Mouse (Mus musculus) CH12.LX (cell line): ENCODE measurements around the gene Rpl21. TPM values are rescaled to one million over a fixed set of nuclear protein-coding genes. Genes with fewer than 3 reads are reported as not detected.

Source experiments
- DNase-seq: peaks from one replicate; pipeline ENCODE4 v3.0.0-alpha.2; 2013; ENCODE audit errors: extremely low read depth
- H3K27ac ChIP-seq: 2 replicates; pipeline ENCODE4 v1.5.1; 2012; ENCODE audit warnings: low read depth, mild to moderate bottlenecking, control low read depth, moderate library complexity; ENCODE audit not compliant: insufficient read depth
- H3K27me3 ChIP-seq: replicated peaks from 2 replicates; pipeline ENCODE3; 2012; ENCODE audit warnings: inconsistent platforms
- H3K36me3 ChIP-seq, 2 experiments: replicated peaks in 1 of 2; 2 replicates each; pipeline versions ENCODE3 to v1.6.1; 2012; ENCODE audit warnings: inconsistent platforms in 1 of 2, low read length in 1 of 2, mild to moderate bottlenecking in 1 of 2, mixed read lengths in 1 of 2, moderate library complexity in 1 of 2; ENCODE audit not compliant: control insufficient read depth in 1 of 2, insufficient read depth in 1 of 2
- H3K4me1 ChIP-seq, 2 experiments: 2 replicates each; pipeline ENCODE4 v1.6.1; 2012; ENCODE audit warnings: inconsistent platforms in 1 of 2, moderate library complexity in 1 of 2; ENCODE audit not compliant: insufficient read depth in 2 of 2, control insufficient read depth in 1 of 2
- H3K4me2 ChIP-seq: 2 replicates; pipeline ENCODE4 v1.6.1; 2012; ENCODE audit warnings: low read depth, mild to moderate bottlenecking, control low read depth; ENCODE audit not compliant: poor library complexity, insufficient read depth, severe bottlenecking
- H3K4me3 ChIP-seq, 3 experiments: fragments of 150-350 bp in 1 of 3; sonication (generic) in 1 of 3; replicated peaks in 1 of 3; 2 replicates each; pipeline versions ENCODE3 to v1.5.1; 2011 to 2012; ENCODE audit warnings: low read depth in 2 of 3, low read length in 2 of 3, mild to moderate bottlenecking in 2 of 3, moderate library complexity in 2 of 3, control low read depth in 1 of 3, improper control_type of control experiment in 1 of 3, inconsistent platforms in 1 of 3, mixed read lengths in 1 of 3; ENCODE audit not compliant: poor library complexity in 1 of 3
- H3K79me2 ChIP-seq: replicated peaks from 2 replicates; pipeline ENCODE4 v1.6.1; 2012; ENCODE audit warnings: mild to moderate bottlenecking, moderate library complexity; ENCODE audit not compliant: control insufficient read depth, poor library complexity, insufficient read depth, severe bottlenecking; ENCODE audit errors: extremely low read depth
- H3K9ac ChIP-seq: 2 replicates; pipeline ENCODE4 v1.6.1; 2012; ENCODE audit warnings: low read depth, mild to moderate bottlenecking, control low read depth, moderate library complexity; ENCODE audit not compliant: insufficient read depth
- H3K9me3 ChIP-seq: replicated peaks from 2 replicates; pipeline ENCODE3; 2012; ENCODE audit warnings: low read length, inconsistent platforms, mixed read lengths
- BHLHE40 ChIP-seq: IDR thresholded peaks from 2 replicates; pipeline ENCODE4 v1.6.1; 2011; ENCODE audit warnings: mild to moderate bottlenecking, low read depth, low read length, improper control_type of control experiment
- CHD1 ChIP-seq: IDR thresholded peaks from 2 replicates; pipeline ENCODE4 v1.6.1; 2012; ENCODE audit warnings: low read depth, low read length, improper control_type of control experiment, inconsistent platforms
- CHD2 ChIP-seq: IDR thresholded peaks from 2 replicates; pipeline ENCODE4 v1.6.1; 2011; ENCODE audit warnings: low read length, improper control_type of control experiment
- ELF1 ChIP-seq: IDR thresholded peaks from 2 replicates; pipeline ENCODE4 v1.6.1; 2014; ENCODE audit warnings: low read depth, mild to moderate bottlenecking, inconsistent platforms, low read length, improper control_type of control experiment
- IRF4 ChIP-seq: IDR thresholded peaks from 2 replicates; pipeline ENCODE4 v1.6.1; 2014; ENCODE audit warnings: low read depth, mild to moderate bottlenecking, inconsistent platforms, low read length, improper control_type of control experiment
- JUN ChIP-seq: IDR thresholded peaks from 2 replicates; pipeline ENCODE4 v1.6.1; 2011; ENCODE audit warnings: low read depth, mild to moderate bottlenecking, low read length, improper control_type of control experiment, moderate library complexity; ENCODE audit not compliant: insufficient read depth
- KAT2A ChIP-seq: IDR thresholded peaks from 2 replicates; pipeline ENCODE4 v1.6.1; 2012; ENCODE audit warnings: low read length, improper control_type of control experiment, inconsistent platforms; ENCODE audit not compliant: insufficient replicate concordance
- MAX ChIP-seq: IDR thresholded peaks from 2 replicates; pipeline ENCODE4 v1.6.1; 2011; ENCODE audit warnings: low read length, improper control_type of control experiment
- MEF2A ChIP-seq: IDR thresholded peaks from 2 replicates; pipeline ENCODE4 v1.6.1; 2014; ENCODE audit warnings: low read depth, mild to moderate bottlenecking, inconsistent platforms, low read length, improper control_type of control experiment, borderline replicate concordance
- MXI1 ChIP-seq: IDR thresholded peaks from 2 replicates; pipeline ENCODE4 v1.6.1; 2011; ENCODE audit warnings: mild to moderate bottlenecking, low read depth, low read length, improper control_type of control experiment
- NELFE ChIP-seq: IDR thresholded peaks from 2 replicates; pipeline ENCODE4 v1.6.1; 2011; ENCODE audit warnings: low read depth, low read length, improper control_type of control experiment
- POLR2A ChIP-seq: IDR thresholded peaks from 2 replicates; pipeline ENCODE4 v1.6.1; 2011; ENCODE audit warnings: low read depth, mild to moderate bottlenecking, improper control_type of control experiment, low read length
- RAD21 ChIP-seq: IDR thresholded peaks from 2 replicates; pipeline ENCODE4 v1.6.1; 2011; ENCODE audit warnings: low read depth, mild to moderate bottlenecking, low read length, improper control_type of control experiment, moderate library complexity
- SIN3A ChIP-seq: IDR thresholded peaks from 2 replicates; pipeline ENCODE4 v1.6.1; 2012; ENCODE audit warnings: low read length, improper control_type of control experiment, inconsistent platforms
- SMC3 ChIP-seq: IDR thresholded peaks from 2 replicates; pipeline ENCODE4 v1.6.1; 2011; ENCODE audit warnings: low read depth, low read length, improper control_type of control experiment
- TBP ChIP-seq: conservative IDR thresholded peaks from 2 replicates; pipeline ENCODE4 v1.6.1; 2011; ENCODE audit warnings: low read depth, low read length, improper control_type of control experiment
- TCF12 ChIP-seq: IDR thresholded peaks from 2 replicates; pipeline ENCODE4 v1.6.1; 2014; ENCODE audit warnings: low read depth, mild to moderate bottlenecking, inconsistent platforms, low read length, improper control_type of control experiment
- UBTF ChIP-seq: IDR thresholded peaks from 2 replicates; pipeline ENCODE4 v1.6.1; 2012; ENCODE audit warnings: low read depth, mild to moderate bottlenecking, inconsistent platforms, low read length, improper control_type of control experiment, moderate library complexity
- USF1 ChIP-seq: IDR thresholded peaks from 2 replicates; pipeline ENCODE4 v1.6.1; 2014; ENCODE audit warnings: low read depth, mild to moderate bottlenecking, inconsistent platforms, low read length, improper control_type of control experiment
- USF2 ChIP-seq: conservative IDR thresholded peaks from 2 replicates; pipeline ENCODE4 v1.6.1; 2011; ENCODE audit warnings: low read depth, low read length, improper control_type of control experiment
- ZKSCAN1 ChIP-seq: IDR thresholded peaks from 2 replicates; pipeline ENCODE4 v1.6.1; 2012; ENCODE audit warnings: low read depth, inconsistent platforms, low read length, improper control_type of control experiment, borderline replicate concordance
- ZMIZ1 ChIP-seq: IDR thresholded peaks from 2 replicates; pipeline ENCODE4 v1.6.1; 2012; ENCODE audit warnings: low read depth, mild to moderate bottlenecking, inconsistent platforms, low read length, improper control_type of control experiment
- ZNF384 ChIP-seq: IDR thresholded peaks from 2 replicates; pipeline ENCODE4 v1.6.1; 2012; ENCODE audit warnings: low read depth, low read length, improper control_type of control experiment, inconsistent platforms
- dilution Hi-C: fragments of 300-500 bp; cut with MboI; formaldehyde crosslinking; loops from 2 replicates; pipeline ENCODE4 v1.14.3; 2020; ENCODE audit warnings: low sequenced_read_pairs; ENCODE audit not compliant: extremely low pct_unique_long_range_greater_than_20kb, extremely low pct_ligation_motif_present
- in situ Hi-C: fragments of 300-500 bp; cut with MboI; formaldehyde crosslinking; loops from 3 replicates; pipeline ENCODE4 v1.14.3; 2019; ENCODE audit warnings: low sequenced_read_pairs, low pct_ligation_motif_present, low pct_unique_long_range_greater_than_20kb, mixed read lengths
- polyA plus RNA-seq: library from polyadenylated mRNA; unstranded; fragments of >175 nt; gene quantifications from 2 replicates; pipeline ENCODE4 v1.2.1, GENCODE M21; 2012; ENCODE audit warnings: low read depth; ENCODE audit not compliant: insufficient read length
- total RNA-seq, 2 experiments: library from RNA; depleted of rRNA; stranded (reverse); fragments of 300-350 nt in 1 of 2; fragments of >200 nt in 1 of 2; gene quantifications; 2 replicates each; pipeline ENCODE4 v1.2.3; 2012 to 2014

Gene Rpl21
- total and polyA plus RNA-seq, 3 experiments: 300 to 1,240 (median 716) TPM

DNA sequence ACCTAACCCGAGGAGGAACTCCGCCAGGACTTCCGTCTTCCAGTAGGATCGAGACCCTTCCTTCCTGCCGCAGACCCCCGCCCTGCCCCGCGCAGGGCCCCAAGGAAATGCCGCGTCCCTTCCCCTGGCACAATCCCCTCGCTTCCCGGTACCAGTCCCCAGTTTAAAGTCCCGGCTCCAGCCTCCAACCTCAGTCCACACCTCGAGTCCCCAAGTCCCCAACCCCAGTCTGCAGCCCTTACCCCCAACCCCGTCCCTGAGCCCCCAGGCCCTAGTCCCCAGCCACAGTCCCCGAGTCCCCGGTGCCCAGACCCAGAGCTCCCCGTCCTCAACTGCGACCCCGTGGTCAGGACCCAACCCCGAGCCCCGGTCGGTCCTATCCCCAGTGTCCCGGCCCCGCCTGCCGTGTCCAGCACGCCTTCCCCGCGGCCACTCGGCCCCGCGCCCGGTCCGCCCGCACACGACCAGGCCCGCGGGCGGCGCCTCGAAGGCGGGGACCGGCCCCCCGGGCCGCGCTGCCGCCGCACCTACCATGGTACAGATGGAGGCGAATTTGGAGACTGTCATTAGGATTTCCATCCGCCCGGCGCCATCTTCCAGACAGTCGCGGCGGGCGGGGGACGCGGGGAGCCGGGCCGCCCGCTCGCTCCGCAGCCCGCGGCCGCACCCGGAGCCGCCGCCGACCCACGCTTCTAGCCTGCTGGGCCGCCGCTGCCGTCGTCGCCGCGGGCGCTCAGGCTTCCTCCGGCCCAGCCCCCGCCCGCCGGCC is 38.4 kb upstream of the Rpl21 start:
- H3K36me3 ChIP-seq: peaks cover 0 to 7% of the 10 kb centered on the region in 2 experiments
- H3K79me2 ChIP-seq: peaks cover 9% of the 10 kb centered on the region
- in situ Hi-C loops (no loop called here), dilution Hi-C loops (no loop called here)
- no peak overlapping the region for H3K27ac ChIP-seq
- peak overlapping the region; percentile 76 for H3K4me2 ChIP-seq
- H3K9ac ChIP-seq: peak overlapping the region; percentile 91
- no peak for TF ChIP-seq RAD21
- TF ChIP-seq KAT2A: no peak
- TF ChIP-seq TCF12: no peak
- TF ChIP-seq TBP: no peak
- no peak for TF ChIP-seq ZKSCAN1
- no peak for TF ChIP-seq MEF2A
- no peak for TF ChIP-seq ZMIZ1
- no peak for TF ChIP-seq ELF1
- TF ChIP-seq MAX: no peak
- TF ChIP-seq CHD1: no peak
- no peak for TF ChIP-seq BHLHE40
- no peak for TF ChIP-seq ZNF384
- no peak for TF ChIP-seq JUN
- TF ChIP-seq IRF4: no peak
- TF ChIP-seq UBTF: 0 out of 2 replicates have a peak, but pooled peaks have one; percentile 67
- no peak for TF ChIP-seq CHD2
- peak; percentile 60 for TF ChIP-seq MXI1
- TF ChIP-seq SMC3: no peak
- peak; percentile 50; the same call in 1 of the 2 replicates for TF ChIP-seq POLR2A
- peak; percentile 64 for TF ChIP-seq SIN3A
- no peak for TF ChIP-seq USF2
- no peak for TF ChIP-seq NELFE
- TF ChIP-seq USF1: no peak
- DNase-seq: peak; percentile 17
- no peaks in the 10 kb centered on the region for H3K9me3 ChIP-seq
- H3K4me1 ChIP-seq: peaks cover 10 to 34% of the 10 kb centered on the region in 2 experiments
- H3K4me3 ChIP-seq: peak overlapping the region; percentile 67 to 97 (median 83)
- H3K27me3 ChIP-seq: peaks cover 2% of the 10 kb centered on the region
